Mouse (Mus musculus): Measurements from ENCODE around the gene Megf8.
A peak's percentile ranks its signal among the peaks of the same experiment; 100 is the strongest.
"Not testable (repeated sequence)": the region's sequence is repeated elsewhere in the genome, so short reads cannot be mapped to it uniquely, and the experiment has no call there.

Gene Megf8

GRCm38 (mm10) chr7:25325431-25325830 is 8.5 kb downstream of the Megf8 start:
- H3K36me3 ChIP-seq (ENCODE audit: control insufficient read depth, insufficient read depth, low read length, poor library complexity, severe bottlenecking); DNase-seq (ENCODE audit: low read depth, low spot score); H3K27me3 ChIP-seq (ENCODE audit: control insufficient read depth, insufficient read depth, low read length, poor library complexity, severe bottlenecking): not testable (repeated sequence)

- no peak for DNase-seq (ENCODE audit: low read depth, low spot score)
- Histone ChIP-seq H3K27me3 (ENCODE audit: control insufficient read depth, insufficient read depth, low read length, poor library complexity, severe bottlenecking) (no peaks in the 10 kb centered on the region), H3K36me3 (ENCODE audit: control insufficient read depth, insufficient read depth, low read length, poor library complexity, severe bottlenecking) (no peaks in the 10 kb centered on the region)
Measured at GRCm38 (mm10) chr7:25326233-25326632, 9.3 kb downstream of the Megf8 start.

GRCm38 (mm10) chr7:25333596-25334307 is 16.8 kb downstream of the Megf8 start:
- no peaks in the 10 kb centered on the region for H3K27me3 ChIP-seq (ENCODE audit: control insufficient read depth, insufficient read depth, low read length, poor library complexity, severe bottlenecking)
- no peaks in the 10 kb centered on the region for H3K36me3 ChIP-seq (ENCODE audit: control insufficient read depth, insufficient read depth, low read length, poor library complexity, severe bottlenecking)
- peak; percentile 88 for DNase-seq (ENCODE audit: low read depth, low spot score)

GRCm38 (mm10) chr7:25334472-25334871 is 17.5 kb downstream of the Megf8 start:
- H3K36me3 ChIP-seq (ENCODE audit: control insufficient read depth, insufficient read depth, low read length, poor library complexity, severe bottlenecking): no peaks in the 10 kb centered on the region
- H3K27me3 ChIP-seq (ENCODE audit: control insufficient read depth, insufficient read depth, low read length, poor library complexity, severe bottlenecking): no peaks in the 10 kb centered on the region
- no peak for DNase-seq (ENCODE audit: low read depth, low spot score)

- Histone ChIP-seq H3K36me3 (ENCODE audit: control insufficient read depth, insufficient read depth, low read length, poor library complexity, severe bottlenecking) (no peaks in the 10 kb centered on the region), H3K27me3 (ENCODE audit: control insufficient read depth, insufficient read depth, low read length, poor library complexity, severe bottlenecking) (no peaks in the 10 kb centered on the region)
- no peak for DNase-seq (ENCODE audit: low read depth, low spot score)
Measured at GRCm38 (mm10) chr7:25339329-25339728, 22.4 kb downstream of the Megf8 start.

- no peaks in the 10 kb centered on the region for H3K36me3 ChIP-seq (ENCODE audit: control insufficient read depth, insufficient read depth, low read length, poor library complexity, severe bottlenecking)
- H3K27me3 ChIP-seq (ENCODE audit: control insufficient read depth, insufficient read depth, low read length, poor library complexity, severe bottlenecking): no peaks in the 10 kb centered on the region
Measured at GRCm38 (mm10) chr7:25341000-25341784, 24.2 kb downstream of the Megf8 start.

GRCm38 (mm10) chr7:25348861-25349260 is 31.9 kb downstream of the Megf8 start:
- no peaks in the 10 kb centered on the region for H3K27me3 ChIP-seq (ENCODE audit: control insufficient read depth, insufficient read depth, low read length, poor library complexity, severe bottlenecking)
- no peaks in the 10 kb centered on the region for H3K36me3 ChIP-seq (ENCODE audit: control insufficient read depth, insufficient read depth, low read length, poor library complexity, severe bottlenecking)
- no peak for DNase-seq (ENCODE audit: low read depth, low spot score)

More at GRCm38 (mm10) chr7:25341000-25341784, 24.2 kb downstream of the Megf8 start:
- no peak for DNase-seq (ENCODE audit: low read depth, low spot score)

- no peaks in the 10 kb centered on the region for H3K27me3 ChIP-seq (ENCODE audit: control insufficient read depth, insufficient read depth, low read length, poor library complexity, severe bottlenecking)
- no peak for DNase-seq (ENCODE audit: low read depth, low spot score)
- no peaks in the 10 kb centered on the region for H3K36me3 ChIP-seq (ENCODE audit: control insufficient read depth, insufficient read depth, low read length, poor library complexity, severe bottlenecking)
Measured at GRCm38 (mm10) chr7:25358721-25359206, 41.8 kb downstream of the Megf8 start.

GRCm38 (mm10) chr7:25363151-25363550 is 46.2 kb downstream of the Megf8 start:
- no peak for DNase-seq (ENCODE audit: low read depth, low spot score)
- Histone ChIP-seq H3K36me3 (ENCODE audit: control insufficient read depth, insufficient read depth, low read length, poor library complexity, severe bottlenecking) (no peaks in the 10 kb centered on the region), H3K27me3 (ENCODE audit: control insufficient read depth, insufficient read depth, low read length, poor library complexity, severe bottlenecking) (no peaks in the 10 kb centered on the region)

GRCm38 (mm10) chr7:25363632-25364031 is 46.7 kb downstream of the Megf8 start:
- DNase-seq (ENCODE audit: low read depth, low spot score): no peak
- Histone ChIP-seq H3K27me3 (ENCODE audit: control insufficient read depth, insufficient read depth, low read length, poor library complexity, severe bottlenecking) (no peaks in the 10 kb centered on the region), H3K36me3 (ENCODE audit: control insufficient read depth, insufficient read depth, low read length, poor library complexity, severe bottlenecking) (no peaks in the 10 kb centered on the region)

- H3K36me3 ChIP-seq (ENCODE audit: control insufficient read depth, insufficient read depth, low read length, poor library complexity, severe bottlenecking): no peaks in the 10 kb centered on the region
- no peaks in the 10 kb centered on the region for H3K27me3 ChIP-seq (ENCODE audit: control insufficient read depth, insufficient read depth, low read length, poor library complexity, severe bottlenecking)
- no peak for DNase-seq (ENCODE audit: low read depth, low spot score)
Measured at GRCm38 (mm10) chr7:25365937-25366625, 49.1 kb downstream of the Megf8 start.

- Histone ChIP-seq H3K27me3 (ENCODE audit: control insufficient read depth, insufficient read depth, low read length, poor library complexity, severe bottlenecking) (no peaks in the 10 kb centered on the region), H3K36me3 (ENCODE audit: control insufficient read depth, insufficient read depth, low read length, poor library complexity, severe bottlenecking) (no peaks in the 10 kb centered on the region)
- peak; percentile 24 for DNase-seq (ENCODE audit: low read depth, low spot score)
Measured at GRCm38 (mm10) chr7:25367632-25368293, 50.8 kb downstream of the Megf8 start.

- DNase-seq (ENCODE audit: low read depth, low spot score): no peak
- Histone ChIP-seq H3K27me3 (ENCODE audit: control insufficient read depth, insufficient read depth, low read length, poor library complexity, severe bottlenecking) (no peaks in the 10 kb centered on the region), H3K36me3 (ENCODE audit: control insufficient read depth, insufficient read depth, low read length, poor library complexity, severe bottlenecking) (no peaks in the 10 kb centered on the region)
Measured at GRCm38 (mm10) chr7:25368333-25368732, 51.4 kb downstream of the Megf8 start.

- no peak for DNase-seq (ENCODE audit: low read depth, low spot score)
- no peaks in the 10 kb centered on the region for H3K27me3 ChIP-seq (ENCODE audit: control insufficient read depth, insufficient read depth, low read length, poor library complexity, severe bottlenecking)
- H3K36me3 ChIP-seq (ENCODE audit: control insufficient read depth, insufficient read depth, low read length, poor library complexity, severe bottlenecking): no peaks in the 10 kb centered on the region
Measured at GRCm38 (mm10) chr7:25369058-25369749, 52.2 kb downstream of the Megf8 start, which contains the start of gene Cnfn. Cnfn (minus strand) TSS chr7:25369724.

All from splenic B cell, adult 2 months (primary cell).